Mouse (Mus musculus) liver, embryonic 15.5 days (tissue): ENCODE results near the gene Nol9. TPM values are rescaled to one million over a fixed set of nuclear protein-coding genes. Genes with fewer than 3 reads are reported as not detected.

Experiments used
- ATAC-seq: fragments of 200-750 bp; cut with Nextera tagmentation; 2 replicates; pipeline ENCODE4 v1.8.0; 2017; ENCODE audit warnings: moderate number of reproducible peaks, mild to moderate bottlenecking, moderate library complexity; ENCODE audit not compliant: insufficient read depth
- H3K27ac ChIP-seq: fragments of 300-500 bp; sonication (generic); replicated peaks from 2 replicates; pipeline ENCODE4 v1.5.1; 2015; ENCODE audit warnings: mild to moderate bottlenecking, inconsistent platforms
- H3K27me3 ChIP-seq: fragments of 300-500 bp; sonication (generic); 2 replicates; pipeline ENCODE4 v1.6.1; 2015; ENCODE audit warnings: mild to moderate bottlenecking, inconsistent platforms
- H3K36me3 ChIP-seq: fragments of 300-500 bp; sonication (generic); replicated peaks from 2 replicates; pipeline ENCODE4 v1.6.1; 2015; ENCODE audit warnings: moderate library complexity, mild to moderate bottlenecking, inconsistent platforms
- H3K4me1 ChIP-seq: fragments of 300-500 bp; sonication (generic); replicated peaks from 2 replicates; pipeline ENCODE4 v1.6.1; 2015; ENCODE audit warnings: inconsistent platforms
- H3K4me2 ChIP-seq: fragments of 300-500 bp; sonication (generic); 2 replicates; pipeline ENCODE4 v1.6.1; 2015; ENCODE audit warnings: moderate library complexity, mild to moderate bottlenecking, inconsistent platforms
- H3K4me3 ChIP-seq: fragments of 300-500 bp; sonication (generic); replicated peaks from 2 replicates; pipeline ENCODE4 v1.5.1; 2015; ENCODE audit warnings: mild to moderate bottlenecking, inconsistent platforms
- H3K9ac ChIP-seq: fragments of 300-500 bp; sonication (generic); 2 replicates; pipeline ENCODE4 v1.6.1; 2015; ENCODE audit warnings: moderate library complexity, mild to moderate bottlenecking, inconsistent platforms
- H3K9me3 ChIP-seq: fragments of 300-500 bp; sonication (generic); replicated peaks from 2 replicates; pipeline ENCODE4 v1.6.1; 2016; ENCODE audit warnings: inconsistent platforms
- WGBS: fragments of 180-500 bp; shearing (Covaris S2); methylation state at CpG from one replicate; pipeline ENCODE4 v1.1.7; 2015; ENCODE audit warnings: mixed read lengths; ENCODE audit not compliant: insufficient replicate concordance; 5-methylcytosine and 5-hydroxymethylcytosine counted together
- polyA plus RNA-seq: library from polyadenylated mRNA; unstranded; fragments of >200 nt; fragmentation: Nextera tagmentation; extraction: Ambion mirVana; gene quantifications from 2 replicates; pipeline ENCODE4 v1.2.1, GENCODE M21; 2015

Gene Nol9
- polyA plus RNA-seq, 1 experiment from 2014 or later: 13.7 TPM

- Histone ChIP-seq H3K4me2 (no peak overlapping the region), H3K27me3 (no peaks in the 10 kb centered on the region), H3K9ac (no peak overlapping the region), H3K4me1 (peaks cover 6% of the 10 kb centered on the region), H3K27ac (peak overlapping the region; percentile 29; the same call in 1 of the 2 replicates), H3K9me3 (no peaks in the 10 kb centered on the region), H3K4me3 (no peak overlapping the region), H3K36me3 (peaks cover 29% of the 10 kb centered on the region)
- peak; percentile 52 for ATAC-seq
- 65% methylated on average over 9 of the region's 9 CpGs for WGBS
Measured at GRCm38 (mm10) chr4:152062390-152063110, 23.4 kb downstream of the Nol9 start.

- H3K27ac ChIP-seq: no peak overlapping the region
Measured at GRCm38 (mm10) chr4:152067280-152067679, 28.2 kb downstream of the Nol9 start.

GRCm38 (mm10) chr4:152068166-152068724 lies 29.1 kb downstream of the Nol9 start:
- WGBS: 78% methylated on average over 6 of the region's 6 CpGs
- no peaks in the 10 kb centered on the region for H3K9me3 ChIP-seq
- H3K4me2 ChIP-seq: no peak overlapping the region
- H3K27me3 ChIP-seq: peaks cover 17% of the 10 kb centered on the region
- no peak overlapping the region for H3K27ac ChIP-seq
- peaks cover 19% of the 10 kb centered on the region; the same call in 1 of the 2 replicates for H3K4me1 ChIP-seq
- H3K4me3 ChIP-seq: no peak overlapping the region
- H3K36me3 ChIP-seq: no peaks in the 10 kb centered on the region
- no peak for ATAC-seq
- H3K9ac ChIP-seq: no peak overlapping the region

More at GRCm38 (mm10) chr4:152067280-152067679, 28.2 kb downstream of the Nol9 start:
- no peak for ATAC-seq
- H3K4me3 ChIP-seq: no peak overlapping the region
- peaks cover 11% of the 10 kb centered on the region for H3K27me3 ChIP-seq
- peaks cover 16% of the 10 kb centered on the region for H3K4me1 ChIP-seq
- no peak overlapping the region for H3K9ac ChIP-seq
- no peak overlapping the region for H3K4me2 ChIP-seq
- no peaks in the 10 kb centered on the region for H3K36me3 ChIP-seq
- no peaks in the 10 kb centered on the region for H3K9me3 ChIP-seq

GRCm38 (mm10) chr4:152069245-152069644 lies 30.1 kb downstream of the Nol9 start:
- ATAC-seq: no peak
- Histone ChIP-seq H3K4me3 (no peak overlapping the region), H3K27ac (no peak overlapping the region), H3K9me3 (no peaks in the 10 kb centered on the region), H3K36me3 (no peaks in the 10 kb centered on the region), H3K27me3 (peaks cover 17% of the 10 kb centered on the region), H3K4me1 (peaks cover 26% of the 10 kb centered on the region; the same call in 1 of the 2 replicates), H3K4me2 (no peak overlapping the region), H3K9ac (no peak overlapping the region)
- WGBS: 57% methylated on average over 3 of the region's 3 CpGs

GRCm38 (mm10) chr4:152070494-152071396 lies 31.6 kb downstream of the Nol9 start:
- H3K4me2 ChIP-seq: no peak overlapping the region
- H3K4me1 ChIP-seq: peaks cover 26% of the 10 kb centered on the region; the same call in 1 of the 2 replicates
- no peak overlapping the region for H3K9ac ChIP-seq
- no peak overlapping the region for H3K27ac ChIP-seq
- H3K9me3 ChIP-seq: no peaks in the 10 kb centered on the region
- 42% methylated on average over 11 of the region's 11 CpGs for WGBS
- H3K4me3 ChIP-seq: no peak overlapping the region
- ATAC-seq: no peak
- H3K36me3 ChIP-seq: no peaks in the 10 kb centered on the region
- peaks cover 17% of the 10 kb centered on the region for H3K27me3 ChIP-seq

GRCm38 (mm10) chr4:152072121-152072601 lies 33.0 kb downstream of the Nol9 start, which contains the start of gene Plekhg5:
TSS of gene Plekhg5 (plus strand) at chr4:152072498.
- H3K27me3 ChIP-seq: peaks cover 17% of the 10 kb centered on the region
- H3K9ac ChIP-seq: no peak within 1 kb of the TSS
- no peak within 1 kb of the TSS for H3K4me3 ChIP-seq
- H3K9me3 ChIP-seq: no peaks in the 10 kb centered on the region
- ATAC-seq: no peak
- WGBS: 15% methylated on average over 10 of the region's 10 CpGs
- peaks cover 26% of the 10 kb centered on the region; the same call in 1 of the 2 replicates for H3K4me1 ChIP-seq
- no peak within 1 kb of the TSS for H3K4me2 ChIP-seq
- no peak within 1 kb of the TSS for H3K27ac ChIP-seq
- no peaks in the 10 kb centered on the region for H3K36me3 ChIP-seq

- ATAC-seq: no peak
- no peak overlapping the region for H3K27ac ChIP-seq
- no peak overlapping the region for H3K9ac ChIP-seq
- H3K27me3 ChIP-seq: peaks cover 17% of the 10 kb centered on the region
- H3K9me3 ChIP-seq: no peaks in the 10 kb centered on the region
- WGBS: 49% methylated on average over 10 of the region's 10 CpGs
- H3K4me3 ChIP-seq: no peak overlapping the region
- no peak overlapping the region for H3K4me2 ChIP-seq
- H3K4me1 ChIP-seq: peaks cover 26% of the 10 kb centered on the region; the same call in 1 of the 2 replicates
- H3K36me3 ChIP-seq: no peaks in the 10 kb centered on the region
Measured at GRCm38 (mm10) chr4:152072655-152073054, 33.5 kb downstream of the Nol9 start.

GRCm38 (mm10) chr4:152073715-152074114 lies 34.6 kb downstream of the Nol9 start:
- Histone ChIP-seq H3K9me3 (no peaks in the 10 kb centered on the region), H3K9ac (no peak overlapping the region), H3K27ac (no peak overlapping the region), H3K4me1 (peaks cover 32% of the 10 kb centered on the region; the same call in 1 of the 2 replicates), H3K4me3 (no peak overlapping the region), H3K4me2 (no peak overlapping the region), H3K36me3 (no peaks in the 10 kb centered on the region), H3K27me3 (peaks cover 17% of the 10 kb centered on the region)
- no peak for ATAC-seq
- 53% methylated on average over 6 of the region's 6 CpGs for WGBS

GRCm38 (mm10) chr4:152074548-152074947 lies 35.4 kb downstream of the Nol9 start:
- H3K4me2 ChIP-seq: no peak overlapping the region
- peaks cover 32% of the 10 kb centered on the region; the same call in 1 of the 2 replicates for H3K4me1 ChIP-seq
- H3K4me3 ChIP-seq: no peak overlapping the region
- H3K36me3 ChIP-seq: no peaks in the 10 kb centered on the region
- WGBS: 77% methylated on average over 9 of the region's 9 CpGs
- no peak overlapping the region for H3K27ac ChIP-seq
- H3K9ac ChIP-seq: no peak overlapping the region
- H3K9me3 ChIP-seq: no peaks in the 10 kb centered on the region
- no peak for ATAC-seq
- peaks cover 17% of the 10 kb centered on the region for H3K27me3 ChIP-seq

GRCm38 (mm10) chr4:152077191-152077590 lies 38.1 kb downstream of the Nol9 start:
- Histone ChIP-seq H3K27ac (no peak overlapping the region), H3K9ac (no peak overlapping the region), H3K4me1 (peaks cover 24% of the 10 kb centered on the region; the same call in 1 of the 2 replicates), H3K9me3 (no peaks in the 10 kb centered on the region), H3K4me2 (no peak overlapping the region), H3K4me3 (no peak overlapping the region), H3K27me3 (peaks cover 7% of the 10 kb centered on the region), H3K36me3 (no peaks in the 10 kb centered on the region)
- no peak for ATAC-seq
- 79% methylated on average over 9 of the region's 9 CpGs for WGBS
